ENCODE assay signal across 8 mouse cellular contexts in genomic region chr10:68443132-68443531, GRCm38 (mm10).
A peak's percentile ranks its signal among the peaks of the same experiment; 100 is the strongest.
DNase-seq lines count a peak whose midpoint lies in the region; ATAC-seq lines count a peak whose summit lies in the region.

No protein-coding gene starts in this region.

- no peaks in the 10 kb centered on the region for H3K36me3 ChIP-seq in heart, embryonic 10.5 days
- H3K36me3 ChIP-seq in megakaryocyte, embryonic 14.5 days (replicated peaks; ENCODE audit: low read length) = no peaks in the 10 kb centered on the region

- H3K27me3 ChIP-seq in heart, embryonic 10.5 days (ENCODE audit: insufficient read depth, poor library complexity, severe bottlenecking) = no peaks in the 10 kb centered on the region
- no peaks in the 10 kb centered on the region for H3K27me3 ChIP-seq in megakaryocyte, embryonic 14.5 days (replicated peaks)

- DNase-seq in heart, embryonic 10.5 days (ENCODE audit: low spot score) = no peak
- no peak for DNase-seq in heart, postnatal 25 days (ENCODE audit: low spot score)
- DNase-seq in induced T-regulatory cell, adult 2 months (ENCODE audit: low read depth) = peak; percentile 66
- DNase-seq in thymus, postnatal 25 days = peak; percentile 54
- no peak for DNase-seq in left cerebral cortex, postnatal 4 days
- no peak for DNase-seq in frontal cortex, postnatal 14 days (ENCODE audit: low spot score in 2 of 2)

- WGBS in heart, embryonic 10.5 days = 21% methylated on average over 7 of the region's 7 CpGs

- no peak overlapping the region for H3K4me3 ChIP-seq in heart, embryonic 10.5 days
- H3K4me3 ChIP-seq in megakaryocyte, embryonic 14.5 days (replicated peaks) = peak overlapping the region; percentile 71

- peaks cover 22% of the 10 kb centered on the region for H3K4me1 ChIP-seq in heart, embryonic 10.5 days
- peaks cover 54% of the 10 kb centered on the region for H3K4me1 ChIP-seq in megakaryocyte, embryonic 14.5 days

- ATAC-seq in megakaryocyte, adult 5-6 weeks (ENCODE audit: poor library complexity, severe bottlenecking) = no peak

- peak overlapping the region; percentile 47; the same call in 1 of the 2 replicates for H3K27ac ChIP-seq in heart, embryonic 10.5 days

- H3K9me3 ChIP-seq in heart, embryonic 10.5 days = no peaks in the 10 kb centered on the region
- no peaks in the 10 kb centered on the region for H3K9me3 ChIP-seq in megakaryocyte, embryonic 14.5 days

- intact Hi-C loops in heart, postnatal 25 days (cut with DNase I) = loop anchor here (10.0 kb wide), 1 partner anchor 88 kb away; no protein-coding TSS in a partner anchor
- intact Hi-C loops in left cerebral cortex, postnatal 4 days (cut with DNase I) = no loop called here

Comparison
In these comparisons a context has a peak if more than half of its experiments do, and no peak if none do; other contexts are left out.
1. DNase-seq: peak in induced T-regulatory cell, adult 2 months (single experiment) and thymus, postnatal 25 days (single experiment); none in heart, embryonic 10.5 days (single experiment), heart, postnatal 25 days (single experiment), left cerebral cortex, postnatal 4 days (single experiment) and frontal cortex, postnatal 14 days (0 of 2).